Mouse (Mus musculus): ENCODE measurements around the gene Gtdc1. TPM values are rescaled to one million over a fixed set of nuclear protein-coding genes. Genes with fewer than 3 reads are reported as not detected.
A peak's percentile ranks its signal among the peaks of the same experiment; 100 is the strongest.

Gene Gtdc1
- total RNA-seq, 2 experiments from 2014 or later, result 15.5 to 20.5 TPM

DNA sequence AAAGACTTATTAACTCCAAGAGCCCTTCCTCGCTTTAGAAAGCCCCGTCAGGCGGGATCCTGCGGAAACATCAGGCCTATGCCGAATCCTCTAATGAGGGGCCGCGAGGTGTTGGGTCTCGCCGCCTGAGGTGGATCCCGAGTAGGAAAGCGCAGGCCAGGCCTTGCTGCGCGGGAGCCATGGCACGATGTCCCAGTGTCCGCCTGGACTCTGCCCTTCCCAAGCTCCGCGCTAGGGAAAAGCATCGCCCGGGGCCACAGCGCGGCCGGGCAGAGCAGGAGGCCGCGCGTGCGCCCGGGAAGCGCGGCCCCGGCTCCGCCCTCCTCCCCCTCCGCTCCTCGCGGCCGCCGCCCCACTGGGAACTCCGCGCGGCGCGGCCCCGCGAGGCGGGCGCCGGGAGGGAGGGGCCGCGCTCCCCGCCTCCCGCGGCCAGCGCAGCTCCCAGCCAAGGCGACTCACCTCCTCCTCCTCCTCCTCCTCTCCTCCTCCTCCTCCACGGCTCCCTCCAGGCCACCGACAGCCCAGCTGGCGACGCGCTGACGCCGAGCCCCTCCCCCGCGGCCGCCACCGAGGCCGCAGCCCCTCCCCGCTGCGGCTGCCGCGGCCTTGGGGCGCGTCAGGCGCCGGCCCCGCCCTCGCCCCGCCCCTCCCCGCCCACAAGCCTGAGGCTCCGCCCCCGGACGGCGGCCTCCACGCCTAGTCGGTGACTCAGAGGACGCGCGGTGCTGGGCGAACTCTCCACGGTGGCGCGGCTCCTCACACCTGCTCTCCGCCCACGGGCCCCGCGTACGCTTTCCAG, 575 bp downstream of the Gtdc1 start:
- peak; percentile 90 to 94 for DNase-seq
- intact Hi-C loops (cut with DNase I), result loop anchor here (2.0 kb wide), 1 partner anchor 184 kb away; no protein-coding TSS in a partner anchor

DNA sequence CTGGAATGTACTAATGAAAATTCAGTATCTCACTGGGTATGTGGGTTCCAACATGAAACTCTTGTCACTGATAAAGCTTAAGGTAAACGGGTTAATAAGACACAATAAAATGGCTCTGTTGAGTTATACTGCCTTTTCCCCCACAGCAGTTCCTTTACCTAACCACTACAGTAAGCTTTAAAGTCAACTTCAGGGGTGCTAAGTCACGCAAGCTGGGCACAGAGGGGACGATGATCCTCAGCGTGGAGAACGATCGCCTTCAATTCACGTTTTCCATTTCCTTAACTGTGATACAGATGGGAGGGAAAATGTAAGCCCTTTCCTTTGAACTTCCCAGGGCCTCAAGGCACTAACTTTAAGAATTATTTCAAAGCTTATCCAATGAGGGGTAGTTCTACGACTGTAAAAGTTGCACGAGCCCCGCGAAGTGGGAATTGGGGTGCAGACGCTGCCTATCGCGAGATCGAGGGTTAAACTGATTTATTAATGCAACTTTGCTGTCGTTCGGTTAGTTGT, 1.2 kb downstream of the Gtdc1 start:
- no peak for DNase-seq
- intact Hi-C loops (cut with DNase I), result loop anchor here (2.0 kb wide), 1 partner anchor 185 kb away; no protein-coding TSS in a partner anchor

DNA sequence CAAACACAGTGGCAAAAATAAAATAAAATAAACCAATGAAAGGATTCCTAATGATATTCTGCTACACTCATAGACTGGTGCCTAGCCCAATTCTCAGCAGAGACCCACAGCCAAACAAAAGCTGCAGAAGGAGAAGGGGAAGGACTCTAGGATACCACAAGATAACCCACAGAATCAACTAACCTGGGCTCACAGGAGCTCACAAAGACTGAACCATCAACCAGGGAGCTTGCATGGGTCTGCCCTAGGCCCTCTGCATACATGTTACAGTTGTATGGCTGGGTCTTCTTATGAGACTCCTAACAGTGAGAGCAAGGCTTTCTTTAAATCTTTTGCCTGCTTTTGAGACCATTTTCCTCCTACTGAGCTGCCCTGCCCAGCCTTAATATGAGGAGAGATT, 2.8 kb downstream of the Gtdc1 start:
- DNase-seq, result no peak
- intact Hi-C loops (cut with DNase I), result no loop called here

- intact Hi-C loops (cut with DNase I), result no loop called here
- no peak for DNase-seq
Measured at GRCm38 (mm10) chr2:44923056-44923883, 4.2 kb downstream of the Gtdc1 start.

GRCm38 (mm10) chr2:44922500-44922899, 5.0 kb downstream of the Gtdc1 start:
- DNase-seq, result no peak
- intact Hi-C loops (cut with DNase I), result no loop called here

DNA sequence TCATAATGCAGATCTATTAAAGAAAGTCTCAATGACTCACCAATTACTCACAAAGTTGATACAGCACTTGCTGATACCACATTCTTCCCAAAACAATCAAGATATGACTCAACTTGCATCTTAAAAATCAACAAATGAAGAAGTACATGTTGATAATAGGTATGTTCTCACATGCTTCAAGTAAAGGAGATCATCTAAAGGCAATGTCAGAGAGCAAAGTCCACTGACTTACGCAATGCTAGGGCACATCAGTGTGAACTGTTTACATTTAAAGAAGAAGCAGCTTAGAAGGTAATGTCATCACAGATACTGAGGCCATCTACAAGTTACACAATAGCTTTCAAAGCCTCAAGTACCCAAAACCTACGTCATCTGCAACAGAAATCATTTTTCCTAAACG, 7.0 kb downstream of the Gtdc1 start:
- DNase-seq, result no peak
- intact Hi-C loops (cut with DNase I), result no loop called here

GRCm38 (mm10) chr2:44919326-44919725, 8.1 kb downstream of the Gtdc1 start:
- intact Hi-C loops (cut with DNase I), result no loop called here
- no peak for DNase-seq

DNA sequence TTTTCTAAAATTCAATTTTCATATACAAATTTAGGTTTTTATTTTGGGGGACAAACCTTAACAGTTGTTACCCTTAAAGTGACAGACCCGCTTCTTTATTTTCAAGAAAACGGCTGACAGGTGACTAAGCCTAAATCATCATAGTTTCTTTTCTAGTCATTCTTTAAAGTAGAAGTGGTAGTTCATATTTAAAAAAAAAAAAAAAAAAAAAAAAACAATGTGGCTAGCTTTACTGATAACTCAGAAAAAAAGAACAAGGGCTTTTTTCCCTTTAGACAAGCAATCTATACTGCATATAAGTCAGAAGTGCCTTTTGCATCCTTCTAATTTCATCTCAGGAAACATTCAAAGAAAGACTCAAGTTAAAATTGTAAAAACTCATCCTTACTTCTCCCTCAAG, 8.7 kb downstream of the Gtdc1 start:
- DNase-seq, result no peak
- intact Hi-C loops (cut with DNase I), result no loop called here

GRCm38 (mm10) chr2:44916286-44916685, 11.2 kb downstream of the Gtdc1 start:
- intact Hi-C loops (cut with DNase I), result no loop called here
- no peak for DNase-seq

GRCm38 (mm10) chr2:44897801-44898200, 29.7 kb downstream of the Gtdc1 start:
- DNase-seq, result peak in 1 of 2 experiments; percentile 6
- intact Hi-C loops (cut with DNase I), result no loop called here

DNA sequence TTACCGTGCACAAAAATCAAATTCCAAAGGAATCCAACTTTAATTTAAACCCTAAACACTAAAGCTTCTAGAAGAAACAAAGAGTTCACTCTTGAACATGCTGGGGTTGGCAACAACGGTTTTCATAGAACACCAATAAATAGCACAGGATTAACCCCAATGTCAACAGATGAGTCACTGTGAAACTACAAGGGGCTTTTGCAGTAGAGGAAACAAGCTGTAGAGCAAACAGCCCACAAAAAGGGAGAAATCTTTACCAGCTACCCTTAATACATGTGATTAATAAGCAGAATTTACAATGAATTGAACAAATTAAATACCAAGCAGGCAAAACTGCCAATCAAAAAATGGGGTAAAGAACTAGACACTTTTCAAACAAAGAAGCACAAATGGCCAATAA, 53.7 kb downstream of the Gtdc1 start:
- intact Hi-C loops (cut with DNase I), result no loop called here

DNA sequence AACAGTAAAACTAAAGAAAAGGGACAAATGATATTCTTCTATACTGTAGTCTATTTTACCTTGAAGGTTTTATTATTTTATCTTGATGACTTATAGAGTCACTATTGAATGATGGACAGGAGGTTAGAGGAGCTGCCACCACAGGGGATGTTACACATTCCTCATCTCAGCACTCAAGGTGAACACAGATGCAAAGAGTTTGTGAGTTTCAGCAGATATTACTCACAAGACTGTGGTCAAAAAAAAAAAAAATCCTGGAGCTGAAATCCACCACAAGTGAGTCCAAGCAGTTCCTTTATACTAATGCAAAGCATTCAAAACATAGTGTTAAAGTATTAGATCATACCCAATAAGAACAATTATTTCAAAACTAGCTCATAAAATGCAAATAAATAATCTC, 62.7 kb downstream of the Gtdc1 start:
- intact Hi-C loops (cut with DNase I), result no loop called here
- DNase-seq, result no peak

More for the DNA sequence above, 53.7 kb downstream of the Gtdc1 start:
- no peak for DNase-seq

- no peak for DNase-seq
- intact Hi-C loops (cut with DNase I), result no loop called here
Measured at GRCm38 (mm10) chr2:44854475-44854874, 73.0 kb downstream of the Gtdc1 start.

DNA sequence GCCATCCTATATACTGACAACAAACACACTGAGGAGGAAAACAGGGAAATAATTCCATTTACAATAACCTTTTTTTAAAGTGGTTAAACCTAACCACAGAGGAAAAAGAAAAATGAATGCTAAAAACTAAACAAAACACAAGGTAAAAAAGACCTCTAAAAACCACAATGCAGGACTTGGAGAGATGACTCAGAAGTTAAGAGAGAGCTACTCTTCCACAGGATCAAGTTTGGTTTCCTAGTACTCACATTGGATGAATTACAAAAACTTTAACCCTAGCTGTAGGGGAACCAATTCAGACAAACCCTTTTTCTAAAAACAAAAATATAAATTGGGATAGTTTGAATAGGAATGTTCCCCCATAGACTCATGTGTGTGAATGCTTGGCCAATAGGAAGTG, 77.8 kb downstream of the Gtdc1 start:
- intact Hi-C loops (cut with DNase I), result no loop called here
- no peak for DNase-seq

- intact Hi-C loops (cut with DNase I), result no loop called here
- DNase-seq, result no peak
Measured at GRCm38 (mm10) chr2:44848156-44848555, 79.3 kb downstream of the Gtdc1 start.

GRCm38 (mm10) chr2:44845424-44845823, 82.0 kb downstream of the Gtdc1 start:
- intact Hi-C loops (cut with DNase I), result no loop called here

GRCm38 (mm10) chr2:44829753-44830152, 97.7 kb downstream of the Gtdc1 start:
- DNase-seq, result no peak
- intact Hi-C loops (cut with DNase I), result no loop called here

More at GRCm38 (mm10) chr2:44845424-44845823, 82.0 kb downstream of the Gtdc1 start:
- DNase-seq, result no peak

DNA sequence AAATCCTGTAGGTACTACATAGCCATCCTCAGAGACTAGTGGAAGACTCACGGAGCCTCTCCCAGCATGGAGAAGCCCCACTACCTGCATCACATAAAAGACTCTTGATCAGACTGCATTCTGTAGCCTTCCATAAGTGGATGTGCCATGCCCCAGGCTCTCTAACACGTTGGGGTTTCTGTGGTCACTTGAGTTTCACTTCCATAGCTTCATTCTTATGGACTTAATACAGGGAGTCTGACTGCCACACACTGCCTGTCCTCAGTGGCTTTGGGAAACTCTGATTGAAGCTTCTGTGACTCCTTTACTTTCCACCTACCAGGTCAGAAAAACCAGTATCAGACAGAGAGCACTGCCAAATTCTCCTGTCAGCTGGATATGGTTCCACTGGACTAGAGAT, 98.1 kb downstream of the Gtdc1 start:
- no peak for DNase-seq

DNA sequence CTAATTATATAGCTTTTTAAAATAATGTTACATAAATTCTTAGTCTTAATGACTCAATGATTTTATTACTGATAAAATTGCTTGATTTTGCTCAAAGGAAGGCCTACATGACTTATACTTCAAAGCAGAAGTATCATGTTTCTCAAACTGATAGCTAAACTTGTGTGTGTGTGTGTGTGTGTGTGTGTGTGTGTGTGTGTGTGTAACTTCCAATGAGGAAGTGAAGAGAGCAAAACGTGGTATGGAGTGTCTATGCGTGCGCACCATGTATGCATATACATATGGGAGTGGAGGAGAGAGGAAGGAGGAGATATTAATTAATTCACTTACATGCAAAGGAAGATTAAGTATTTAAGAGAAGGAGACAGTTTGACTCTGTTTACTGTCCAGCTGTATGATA, 100.8 kb downstream of the Gtdc1 start:
- intact Hi-C loops (cut with DNase I), result no loop called here
- DNase-seq, result no peak

More for the DNA sequence above, 98.1 kb downstream of the Gtdc1 start:
- intact Hi-C loops (cut with DNase I), result no loop called here

DNA sequence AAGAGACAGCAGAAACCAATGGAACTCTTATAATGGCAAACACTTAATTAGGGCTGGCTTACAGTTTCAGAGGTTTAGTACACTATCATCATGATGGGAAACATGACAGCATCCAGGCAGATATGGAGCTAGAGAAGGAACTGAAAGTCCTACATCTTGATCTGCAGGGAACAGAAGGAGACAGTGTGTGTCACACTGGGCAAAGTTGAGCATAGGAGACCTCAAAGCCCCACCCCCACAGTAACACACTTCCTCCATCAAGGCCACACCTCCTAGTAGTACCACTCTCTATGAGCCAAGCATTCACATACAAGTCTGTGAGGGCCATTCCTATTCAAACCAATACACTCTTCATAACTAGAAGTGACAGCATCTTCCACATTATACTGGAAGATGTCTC, 109.7 kb downstream of the Gtdc1 start:
- DNase-seq, result no peak
- intact Hi-C loops (cut with DNase I), result no loop called here

DNA sequence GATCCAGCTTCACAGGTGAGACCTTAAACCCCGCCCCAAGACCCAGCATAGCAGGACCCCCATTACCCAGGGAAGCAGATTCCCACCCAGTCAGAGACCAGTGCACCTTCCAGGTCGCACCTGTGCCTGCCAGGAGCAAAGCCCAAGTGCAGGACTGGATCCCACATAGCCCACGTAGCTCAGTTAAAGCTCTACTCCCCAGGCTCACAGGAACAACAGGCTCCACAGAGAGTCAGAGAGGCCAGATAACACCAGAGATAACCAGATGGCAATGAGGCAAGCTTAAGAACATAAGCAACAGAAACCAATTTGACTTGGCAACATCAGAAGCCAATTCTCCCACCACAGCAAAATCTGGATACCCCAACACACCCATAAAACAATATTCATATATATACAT, 113.7 kb downstream of the Gtdc1 start:
- DNase-seq, result no peak
- intact Hi-C loops (cut with DNase I), result no loop called here
